Mouse (Mus musculus): ENCODE results near the gene Ttc27. TPM values are rescaled to one million over a fixed set of nuclear protein-coding genes. Genes with fewer than 3 reads are reported as not detected.

Ttc27 gene
- total RNA-seq, 2 experiments from 2014 or later, result 19.0 to 23.0 TPM

DNA sequence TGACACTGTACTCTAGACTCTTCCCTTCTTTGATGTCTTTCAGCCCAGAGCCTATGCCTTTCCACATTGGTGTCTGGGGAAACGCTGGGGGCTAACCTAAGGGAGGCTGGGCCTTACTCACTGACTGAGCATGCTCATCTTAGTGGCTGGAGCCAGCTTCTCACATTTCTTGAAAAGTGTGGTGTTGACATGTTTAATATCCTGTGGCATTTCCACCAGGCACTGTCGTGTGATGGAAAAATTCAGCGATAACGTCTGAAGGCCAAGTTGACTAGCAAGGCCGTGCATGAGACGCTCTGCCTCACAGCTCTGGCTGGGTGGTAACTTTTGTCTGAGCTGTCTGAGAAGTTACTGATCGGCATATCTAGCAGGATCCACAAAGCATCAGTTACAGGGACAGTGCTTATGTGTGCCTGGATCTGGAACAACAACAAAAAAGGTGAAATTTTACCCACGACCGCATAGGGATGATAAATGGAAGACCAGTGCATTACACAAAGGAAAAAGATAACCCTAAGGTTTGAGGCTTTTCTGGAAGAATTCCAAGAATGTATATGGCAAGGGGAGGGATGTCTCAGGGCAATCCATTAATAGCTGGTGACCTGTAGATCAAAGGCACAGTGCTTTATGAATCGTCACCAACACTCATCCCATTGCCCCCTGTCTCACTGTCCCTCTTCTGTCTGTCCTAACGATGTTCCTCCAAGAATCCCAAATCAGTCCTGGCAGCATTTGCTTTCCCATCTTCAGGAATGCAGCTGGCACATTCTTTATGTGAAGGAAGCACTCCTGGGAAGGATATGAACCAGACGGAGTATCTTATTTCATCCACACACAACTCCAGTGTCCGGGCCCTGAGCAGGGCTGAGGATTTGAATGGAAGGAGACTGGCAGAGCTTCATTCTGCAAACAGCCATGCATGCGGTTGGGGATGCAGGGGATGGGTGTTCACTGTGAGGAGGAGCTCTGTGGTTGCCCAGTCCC is 152.9 kb downstream of the Ttc27 start:
- no peak for DNase-seq (ENCODE audit: extremely low spot score in 1 of 2, low spot score in 1 of 2)

DNA sequence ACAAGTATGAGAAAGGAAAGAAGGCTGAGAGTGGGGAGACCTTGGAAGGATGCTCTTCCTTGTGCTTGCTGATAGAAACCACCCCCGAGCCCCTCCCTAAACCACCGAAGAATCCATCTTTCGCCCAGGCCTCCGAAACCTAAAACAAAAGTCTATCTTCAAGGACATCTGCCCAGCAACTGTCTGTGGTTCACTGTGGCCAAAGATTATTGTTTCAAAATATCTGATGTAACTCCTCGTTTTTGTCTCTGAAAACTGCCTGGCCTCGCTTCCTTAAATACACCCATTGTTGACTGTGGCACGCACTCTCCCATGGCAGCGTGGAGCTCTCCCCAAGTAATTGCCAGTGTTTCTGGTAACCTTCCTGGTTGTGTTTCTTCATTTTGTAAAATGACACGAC is 155.0 kb downstream of the Ttc27 start:
- no peak for DNase-seq (ENCODE audit: extremely low spot score in 1 of 2, low spot score in 1 of 2)

DNA sequence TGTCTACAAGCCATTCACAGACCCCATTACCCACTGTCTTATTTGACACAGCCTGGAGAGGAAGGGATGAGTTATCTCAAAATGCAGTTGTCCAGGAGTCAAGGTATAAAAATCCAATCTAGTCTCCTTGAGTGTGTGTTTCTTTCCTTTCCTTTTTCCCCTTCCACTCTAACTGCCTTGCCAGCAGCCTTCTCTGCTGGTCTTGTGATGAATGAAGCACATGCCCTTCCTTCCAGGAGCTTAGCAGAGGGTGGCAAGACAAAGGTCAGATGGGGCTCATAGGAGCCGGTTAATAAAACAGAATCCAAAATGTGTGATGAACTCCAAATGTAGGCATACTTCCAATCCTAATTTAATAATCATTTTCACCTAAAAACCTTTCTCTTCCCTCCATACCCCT is 156.2 kb downstream of the Ttc27 start:
- DNase-seq (ENCODE audit: extremely low spot score in 1 of 2, low spot score in 1 of 2), result no peak

DNA sequence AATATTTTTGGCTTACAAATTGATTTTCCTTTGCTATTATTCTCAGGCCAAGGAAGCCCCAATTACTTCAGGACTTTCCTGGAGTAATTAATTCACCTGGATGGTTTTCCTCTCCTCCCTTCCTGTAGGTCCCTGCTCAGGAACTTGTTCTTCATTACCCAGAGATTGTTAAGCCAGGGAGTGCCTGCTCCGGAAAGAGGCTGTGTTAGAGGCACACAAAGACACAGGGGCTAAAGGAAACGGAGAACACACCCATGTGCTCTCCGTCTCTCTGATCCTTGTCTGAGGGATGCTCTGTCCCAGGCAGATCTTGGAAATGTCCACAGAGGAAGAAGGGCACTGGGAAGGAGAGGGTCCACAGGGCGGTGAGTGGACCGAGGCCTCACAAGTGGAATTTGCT is 158.2 kb downstream of the Ttc27 start:
- DNase-seq (ENCODE audit: extremely low spot score in 1 of 2, low spot score in 1 of 2), result no peak

DNA sequence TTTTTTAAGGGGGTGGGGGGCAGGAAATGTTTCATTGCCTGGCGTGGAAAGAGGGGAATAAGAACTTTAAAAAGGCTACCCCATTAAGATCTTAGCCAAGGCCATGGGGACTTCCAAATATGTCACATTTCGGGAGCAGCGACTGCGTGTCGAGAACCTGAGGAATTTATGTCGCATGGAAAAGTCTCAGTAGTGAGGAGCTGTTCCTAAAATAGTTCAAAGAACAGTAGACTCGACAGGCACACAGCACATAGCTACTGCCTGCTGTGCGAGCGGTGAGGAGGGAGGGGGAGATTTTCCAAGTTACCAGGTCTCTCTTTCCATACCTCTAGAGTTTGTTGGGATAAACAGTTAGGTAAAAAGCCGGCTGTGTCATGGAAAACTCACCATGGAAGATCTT is 159.4 kb downstream of the Ttc27 start:
- DNase-seq (ENCODE audit: extremely low spot score in 1 of 2, low spot score in 1 of 2), result no peak

DNA sequence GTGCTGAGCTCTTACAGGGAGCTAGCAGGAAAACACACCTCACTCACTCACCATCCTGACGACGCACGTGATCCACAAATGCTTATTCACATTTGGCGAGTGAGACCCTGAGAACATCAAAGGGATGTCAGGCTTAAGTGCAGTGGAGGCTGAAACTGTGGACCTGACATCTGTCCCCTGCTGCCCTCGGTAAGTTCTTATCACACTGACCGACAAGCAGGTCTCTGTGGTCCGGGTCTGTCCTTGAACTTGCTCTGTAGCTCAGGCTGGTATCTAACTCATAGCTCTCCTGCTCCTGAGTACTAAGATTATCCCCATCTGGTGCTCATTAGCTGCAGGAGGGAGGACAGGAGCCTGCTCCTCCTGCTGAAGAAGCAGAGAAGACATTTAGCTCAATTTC is 162.2 kb downstream of the Ttc27 start:
- DNase-seq (ENCODE audit: extremely low spot score in 1 of 2, low spot score in 1 of 2), result no peak

DNA sequence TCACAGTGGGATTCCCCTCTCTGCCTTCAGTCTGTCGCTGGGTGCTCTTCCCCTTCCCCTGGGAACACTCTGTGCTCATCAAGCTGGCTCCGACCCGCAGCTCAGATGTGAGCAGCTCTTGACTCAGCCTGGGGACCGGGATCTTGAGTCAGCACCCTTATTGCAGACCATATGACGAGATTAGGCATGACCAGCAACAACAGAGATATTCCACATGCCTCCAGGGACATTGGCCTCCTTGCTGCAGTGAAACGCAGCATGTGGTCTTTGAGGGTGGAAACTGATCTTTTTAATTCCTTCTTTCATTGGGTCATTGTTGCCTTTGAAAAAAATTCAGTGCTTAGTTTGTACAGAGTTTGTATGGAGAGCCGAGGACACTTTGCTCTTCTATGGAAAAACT is 169.5 kb downstream of the Ttc27 start:
- DNase-seq (ENCODE audit: extremely low spot score in 1 of 2, low spot score in 1 of 2), result no peak

- DNase-seq (ENCODE audit: extremely low spot score in 1 of 2, low spot score in 1 of 2), result no peak
These were observed 171.5 kb downstream of the Ttc27 start for GRCm38 (mm10) chr17:74888836-74889534.

DNA sequence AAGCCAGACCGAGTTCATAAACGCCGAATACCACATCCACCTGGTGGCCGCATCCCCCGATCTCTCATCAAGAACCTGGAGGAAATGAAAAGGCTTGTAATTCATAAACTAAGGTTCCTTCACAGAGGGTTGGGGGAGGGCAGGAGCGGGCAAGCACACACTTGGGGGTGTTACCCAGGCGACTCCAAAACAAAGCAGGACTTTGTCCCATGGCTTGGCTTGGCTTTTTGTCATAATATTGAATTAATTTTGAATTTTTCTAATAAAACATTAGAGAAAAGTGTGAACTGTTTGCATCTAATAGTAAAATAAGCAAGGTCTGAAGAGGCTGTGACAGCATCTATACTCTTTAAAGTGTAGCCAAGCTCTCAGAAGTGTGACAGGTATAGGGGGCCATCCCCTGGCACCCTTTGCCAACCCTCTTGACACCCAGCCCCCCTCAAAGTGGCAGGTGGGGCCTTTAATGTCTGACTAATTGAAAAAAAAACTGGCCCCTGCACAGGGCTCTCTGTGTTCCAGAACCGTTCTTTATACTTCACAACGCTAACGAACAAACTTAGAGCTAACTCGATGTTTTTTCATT is 172.1 kb downstream of the Ttc27 start:
- no peak for DNase-seq (ENCODE audit: extremely low spot score in 1 of 2, low spot score in 1 of 2)

DNA sequence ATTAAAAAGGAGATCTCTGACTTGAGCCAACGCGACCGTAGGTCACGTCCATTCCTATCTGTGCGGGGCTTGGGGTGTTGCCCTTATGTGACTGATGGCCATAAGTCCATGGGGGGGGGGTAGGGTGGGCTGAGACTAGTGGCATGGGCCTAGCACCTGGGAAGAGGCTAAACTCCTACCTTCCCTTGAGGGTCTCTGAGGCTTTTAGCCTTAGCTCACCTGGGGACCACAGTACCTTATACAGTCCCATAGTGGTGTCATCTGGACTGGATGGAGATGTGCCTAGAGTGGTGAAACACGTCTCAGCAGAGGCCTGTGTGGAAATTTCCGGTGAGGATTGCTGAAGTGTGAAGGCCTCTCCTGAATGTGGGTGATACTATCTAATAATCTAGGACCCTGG is 184.9 kb downstream of the Ttc27 start:
- DNase-seq (ENCODE audit: extremely low spot score in 1 of 2, low spot score in 1 of 2), result no peak

- DNase-seq (ENCODE audit: extremely low spot score in 1 of 2, low spot score in 1 of 2), result no peak
These were observed 186.1 kb downstream of the Ttc27 start for GRCm38 (mm10) chr17:74903411-74904331.

- no peak for DNase-seq (ENCODE audit: extremely low spot score in 1 of 2, low spot score in 1 of 2)
These were observed 186.8 kb downstream of the Ttc27 start for GRCm38 (mm10) chr17:74904332-74904687.

DNA sequence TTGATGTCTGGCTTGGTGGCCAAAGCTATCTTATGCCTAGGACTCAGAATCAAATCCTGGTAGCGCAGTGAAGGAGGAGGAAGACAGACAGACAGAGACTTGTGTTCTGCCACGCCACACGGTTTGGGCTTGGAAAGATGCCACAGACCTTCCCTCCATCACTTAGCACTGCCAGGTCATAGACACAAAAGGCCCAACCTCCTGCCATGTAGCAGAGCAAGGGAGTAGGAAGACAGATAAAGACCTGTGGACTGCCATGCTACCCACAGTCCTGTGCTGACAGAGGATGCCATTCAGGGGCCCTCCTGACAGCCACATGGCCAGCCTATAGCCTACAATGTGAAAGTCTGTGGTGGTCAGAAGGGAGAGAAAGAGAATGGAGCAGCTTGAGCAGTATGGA is 187.4 kb downstream of the Ttc27 start:
- DNase-seq (ENCODE audit: extremely low spot score in 1 of 2, low spot score in 1 of 2), result no peak

DNA sequence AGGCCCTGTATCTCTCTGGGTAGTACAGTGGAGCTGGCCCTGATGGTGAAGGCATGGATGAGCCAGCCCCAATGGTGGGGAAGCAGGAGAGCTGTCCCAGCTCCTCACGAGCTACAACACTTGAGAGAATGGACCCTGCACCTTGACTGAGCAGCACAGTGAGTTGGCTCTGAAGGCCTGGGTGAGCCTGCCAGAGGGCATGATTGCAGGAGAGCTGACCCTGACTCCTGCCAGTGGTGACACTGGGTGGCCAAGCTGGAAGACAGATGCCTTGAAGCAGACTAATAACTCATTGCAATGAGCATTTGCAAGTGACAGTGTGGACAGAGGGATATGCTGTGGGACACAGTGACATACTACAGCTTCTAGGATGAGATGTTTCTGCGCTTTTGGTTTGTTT is 195.5 kb downstream of the Ttc27 start:
- DNase-seq (ENCODE audit: extremely low spot score in 1 of 2, low spot score in 1 of 2), result no peak

Other genes with a start within 250 kb of the Ttc27 start
- 10 to 100 TPM; 81.4 to 84.5 TPM for gene Yipf4, start 228.2 kb upstream of the Ttc27 start, total RNA-seq (2021)
- gene Birc6, start 189.4 kb upstream of the Ttc27 start, total RNA-seq (2021), result 100 to 1,000 TPM; 104 to 133 TPM

All from layer of hippocampus, postnatal 25 days (tissue).